Mouse (Mus musculus): ENCODE results near the gene Ece1.

The Ece1 gene

DNA sequence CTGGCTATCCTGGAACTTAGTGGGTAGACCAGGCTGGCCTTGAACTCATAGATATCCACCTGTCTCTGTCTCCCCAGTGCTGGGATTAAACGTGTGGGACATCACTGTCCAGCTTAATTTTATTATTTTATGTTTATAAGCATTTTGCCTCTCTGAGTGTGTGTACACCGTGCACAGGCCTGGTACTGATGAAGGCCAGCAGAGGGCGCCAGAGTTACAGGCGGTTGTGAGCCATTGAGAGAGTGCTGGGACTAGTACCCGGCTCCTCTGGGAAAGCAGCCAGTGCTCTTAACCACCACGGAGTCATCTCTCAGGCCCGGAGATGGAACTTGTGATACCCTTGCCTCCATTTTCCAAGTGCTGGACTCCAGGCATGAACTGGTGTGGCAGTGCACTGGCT, 4.9 kb upstream of the Ece1 start:
- no peak for DNase-seq

DNA sequence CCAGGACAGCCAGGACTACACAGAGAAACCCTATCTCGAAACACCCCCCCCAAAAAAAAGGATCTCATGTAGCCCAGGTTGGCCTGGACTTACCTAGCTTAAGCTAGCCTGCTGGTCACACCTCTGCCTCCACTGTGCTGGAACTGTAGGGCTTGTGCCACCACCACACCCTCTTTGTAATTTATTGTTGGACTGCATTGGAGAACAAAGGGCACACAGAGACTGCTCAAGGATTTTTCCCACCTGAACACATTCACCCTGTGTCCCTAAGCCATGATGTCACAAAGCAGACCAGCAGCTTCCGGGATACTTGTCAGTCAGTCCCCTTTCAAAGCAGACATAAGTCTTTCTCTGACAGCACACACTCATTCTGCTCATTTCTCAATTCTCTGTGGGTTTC, 3.7 kb upstream of the Ece1 start:
- no peak for DNase-seq

- DNase-seq = no peak
These were observed 501 bp upstream of the Ece1 start for GRCm38 (mm10) chr4:137861461-137862011.

- DNase-seq = peak; percentile 63
These were observed 641 bp downstream of the Ece1 start for GRCm38 (mm10) chr4:137862516-137863240.

DNA sequence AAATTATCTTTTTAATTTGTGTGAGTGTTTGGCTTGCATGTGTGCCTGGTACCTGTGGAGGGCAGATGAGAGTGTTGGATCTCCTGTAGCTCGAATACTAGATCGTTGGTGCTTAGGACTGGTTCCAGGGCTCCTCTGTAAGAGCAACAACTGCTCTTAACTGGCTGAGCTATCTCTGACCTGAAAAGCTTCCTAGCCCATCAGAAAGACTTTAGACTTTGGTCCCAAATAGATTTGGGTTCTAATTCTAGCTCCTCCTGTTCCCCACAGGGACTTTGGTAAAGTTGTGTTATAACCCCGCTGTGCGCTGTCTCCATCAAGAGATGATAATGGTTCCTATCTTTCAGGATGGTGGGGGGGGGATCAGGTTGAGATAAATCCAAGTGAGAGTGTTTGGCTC, 2.0 kb downstream of the Ece1 start:
- no peak for DNase-seq

DNA sequence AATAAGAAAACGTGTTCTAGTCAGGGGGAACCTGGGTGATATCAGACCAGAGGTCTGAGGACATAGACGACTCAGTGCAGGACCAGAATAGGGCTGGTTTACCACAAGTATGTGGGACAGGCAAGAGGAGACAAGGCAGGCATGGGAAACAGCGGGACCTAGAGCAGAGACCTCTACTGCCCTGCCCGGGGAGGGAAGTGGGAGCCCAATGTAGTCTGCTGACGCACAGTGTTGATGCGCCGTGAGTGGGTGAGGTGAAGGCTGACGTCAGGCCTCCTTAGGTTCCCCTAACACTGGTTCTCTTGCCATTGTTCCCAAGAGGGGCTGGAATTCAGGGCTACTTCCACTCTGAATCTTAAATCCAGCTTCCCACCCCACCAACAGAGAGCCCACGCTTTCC, 2.7 kb downstream of the Ece1 start:
- peak; percentile 56 for DNase-seq

- no peak for DNase-seq
These were observed 3.2 kb downstream of the Ece1 start for GRCm38 (mm10) chr4:137865221-137865641.

DNA sequence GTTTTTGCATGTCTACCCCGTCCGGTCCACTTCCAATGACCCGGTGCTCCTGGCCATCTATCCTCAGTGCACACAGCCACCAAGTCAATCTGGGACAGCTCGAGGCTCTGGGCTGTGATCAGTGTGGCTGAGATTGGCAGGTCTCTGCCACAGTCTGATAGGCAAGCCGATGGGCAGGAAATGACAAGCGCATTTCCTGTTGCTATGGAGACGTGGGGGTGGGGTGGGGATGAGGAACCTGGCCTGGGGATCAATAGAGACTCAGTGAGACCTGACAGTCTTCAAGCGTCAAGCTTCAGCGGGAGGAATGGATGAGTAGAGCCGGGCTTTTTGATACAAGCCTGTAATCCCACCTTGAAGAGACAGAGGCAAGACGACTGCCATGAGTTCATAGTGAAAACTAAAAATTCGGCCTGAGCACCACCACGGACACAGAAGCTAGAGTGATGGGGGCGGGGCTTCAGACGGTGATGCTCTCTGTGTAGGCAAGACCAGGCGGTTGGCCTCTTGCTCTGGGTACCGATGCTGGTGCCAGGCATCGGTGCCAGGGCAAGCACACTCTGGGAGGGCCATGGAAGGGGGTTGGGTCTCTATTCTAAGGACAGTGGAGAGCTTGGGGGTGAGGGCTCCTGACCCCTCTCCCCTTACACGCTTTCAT, 4.3 kb downstream of the Ece1 start:
- DNase-seq = peak; percentile 57

DNA sequence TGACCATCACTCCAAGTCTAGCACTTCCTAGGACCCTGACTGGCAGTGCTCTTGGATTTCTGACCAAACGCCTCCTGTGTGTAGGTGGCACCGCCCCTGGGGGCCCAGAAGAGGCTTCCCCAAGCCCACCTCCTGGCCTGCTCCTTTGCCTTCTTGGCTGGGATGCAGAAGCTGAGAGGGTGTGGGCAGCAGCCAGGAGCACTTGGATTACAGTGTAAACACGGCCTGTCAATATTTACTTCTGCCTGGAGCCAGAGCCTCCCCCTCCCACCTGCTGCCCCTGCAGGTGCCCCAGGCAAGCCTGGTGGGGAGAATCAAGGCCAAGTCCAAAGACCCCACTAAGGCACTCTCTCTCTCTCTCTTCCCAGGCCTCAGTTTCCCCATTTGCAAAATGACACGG, 5.2 kb downstream of the Ece1 start:
- DNase-seq = no peak

- no peak for DNase-seq
These were observed 5.7 kb downstream of the Ece1 start for GRCm38 (mm10) chr4:137867675-137868257.

- DNase-seq = peak; percentile 62
These were observed 7.7 kb downstream of the Ece1 start for GRCm38 (mm10) chr4:137869667-137870274.

DNA sequence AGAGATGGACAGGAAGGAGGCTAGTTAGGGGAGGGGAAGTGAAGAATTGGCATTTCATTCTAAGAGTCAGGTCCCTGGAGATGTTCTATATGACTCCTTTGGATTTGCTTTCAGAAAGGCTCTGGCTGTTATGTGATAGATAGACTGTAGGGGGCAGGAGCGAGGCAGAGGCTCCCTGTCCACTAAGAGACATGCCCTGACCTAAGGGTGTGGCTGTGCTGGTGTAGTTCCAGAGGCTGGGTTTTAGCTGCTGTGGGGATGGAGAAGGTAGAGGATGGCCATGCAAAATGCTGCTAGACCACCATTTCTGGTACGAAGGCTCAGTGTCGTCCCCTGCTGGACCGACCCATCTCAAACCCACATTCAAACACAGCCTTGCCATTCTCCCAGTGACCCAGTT, 8.9 kb downstream of the Ece1 start:
- no peak for DNase-seq

DNA sequence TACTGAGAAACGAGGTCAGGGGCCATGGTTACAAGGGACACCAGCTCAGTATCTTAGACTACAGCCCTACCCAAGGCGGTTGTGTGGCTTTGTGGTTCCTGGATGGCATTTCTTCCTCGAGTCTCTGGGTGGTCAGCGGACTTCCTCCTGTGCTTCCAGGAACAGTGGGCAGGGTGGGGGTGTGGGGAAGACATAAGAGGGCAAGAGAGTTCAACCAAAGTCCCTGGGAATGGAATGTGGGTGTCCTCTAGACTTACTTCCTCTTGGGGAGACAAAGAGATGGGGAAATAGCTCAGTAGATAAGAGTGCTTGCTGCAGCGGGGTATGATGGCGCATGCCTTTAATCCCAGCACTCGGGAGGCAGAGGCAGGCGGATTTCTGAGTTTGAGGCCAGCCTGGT, 9.4 kb downstream of the Ece1 start:
- DNase-seq = no peak

DNA sequence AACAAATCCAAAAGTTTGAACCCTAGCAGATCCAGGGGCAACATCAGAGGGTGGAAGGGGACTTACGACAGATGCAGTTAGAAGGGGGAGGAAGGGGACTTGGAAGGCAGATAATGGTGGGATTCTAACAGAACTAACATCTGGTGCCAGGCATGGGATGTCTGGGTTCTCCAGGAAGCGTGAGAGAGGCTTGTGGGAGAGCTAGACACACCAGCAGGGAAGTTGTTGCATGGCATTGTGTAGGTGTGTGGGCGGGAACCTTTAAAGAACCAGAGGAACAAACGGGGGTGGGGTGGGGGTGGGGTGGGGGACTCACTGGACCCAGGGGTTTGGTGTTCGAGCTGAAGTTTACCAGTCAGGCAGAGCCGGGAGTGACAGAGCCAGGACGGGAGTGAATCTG, 12.3 kb downstream of the Ece1 start:
- DNase-seq = no peak

DNA sequence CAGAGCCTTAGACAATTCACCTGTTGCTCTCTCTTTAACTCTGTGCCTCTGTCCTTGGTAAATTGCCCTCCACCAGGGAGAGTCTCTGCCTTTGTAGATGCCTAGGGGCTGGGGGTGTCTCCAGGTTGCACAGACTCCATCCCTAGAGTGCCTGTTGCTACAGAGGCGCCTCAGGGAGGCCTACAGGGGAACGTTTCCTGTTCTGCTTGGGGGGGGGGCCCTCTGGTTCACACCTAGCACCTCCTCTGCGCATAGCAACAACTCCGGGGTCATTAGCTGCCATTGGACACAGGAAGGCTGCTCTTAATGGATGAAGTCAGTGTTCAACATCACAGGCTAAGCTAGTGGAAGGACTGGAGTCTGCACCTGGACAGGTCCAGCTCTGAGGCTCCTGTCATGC, 12.8 kb downstream of the Ece1 start:
- no peak for DNase-seq

- DNase-seq = no peak
These were observed 13.5 kb downstream of the Ece1 start for GRCm38 (mm10) chr4:137875466-137876092.

- no peak for DNase-seq
These were observed 14.8 kb downstream of the Ece1 start for GRCm38 (mm10) chr4:137876834-137877233.

- no peak for DNase-seq
These were observed 15.4 kb downstream of the Ece1 start for GRCm38 (mm10) chr4:137877432-137877881.

DNA sequence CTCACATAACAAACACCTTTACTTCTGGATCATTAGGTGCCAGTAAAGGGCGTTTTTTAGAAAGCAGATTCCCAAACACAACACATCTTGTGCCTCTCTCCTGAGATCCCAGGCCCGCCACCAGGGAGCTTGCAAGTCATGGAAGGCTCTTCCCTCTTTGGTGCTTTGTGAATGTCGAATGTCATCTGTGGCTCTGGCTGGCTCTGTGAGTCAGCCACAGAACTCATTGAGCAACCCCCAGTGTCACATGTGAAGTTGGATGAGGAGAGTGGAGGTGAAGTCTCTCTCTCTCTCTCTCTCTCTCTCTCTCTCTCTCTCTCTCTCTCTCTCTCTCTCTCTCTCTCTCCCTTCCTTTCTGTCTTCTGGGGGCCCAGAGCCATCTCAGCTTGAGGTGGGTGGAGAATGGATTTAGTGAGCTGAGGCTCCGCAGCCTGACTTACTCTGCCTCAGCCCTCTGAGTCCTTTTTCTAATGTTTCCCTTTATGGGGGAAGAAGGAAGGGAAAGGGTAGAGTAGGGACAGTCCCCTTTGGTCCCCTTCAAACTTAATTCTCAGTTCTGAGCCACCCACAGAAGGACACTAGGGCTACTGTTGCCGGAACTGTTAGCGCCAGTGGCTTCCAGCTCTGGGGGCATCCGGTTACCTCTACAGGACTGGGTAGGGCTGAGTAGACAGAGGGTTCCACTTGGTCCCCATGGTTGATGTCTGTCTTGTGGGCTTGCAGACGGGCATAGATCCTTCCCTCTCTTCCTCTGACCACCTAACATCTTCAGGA, 17.5 kb downstream of the Ece1 start:
- no peak for DNase-seq

GRCm38 (mm10) chr4:137881445-137881844, 19.4 kb downstream of the Ece1 start:
- no peak for DNase-seq

DNA sequence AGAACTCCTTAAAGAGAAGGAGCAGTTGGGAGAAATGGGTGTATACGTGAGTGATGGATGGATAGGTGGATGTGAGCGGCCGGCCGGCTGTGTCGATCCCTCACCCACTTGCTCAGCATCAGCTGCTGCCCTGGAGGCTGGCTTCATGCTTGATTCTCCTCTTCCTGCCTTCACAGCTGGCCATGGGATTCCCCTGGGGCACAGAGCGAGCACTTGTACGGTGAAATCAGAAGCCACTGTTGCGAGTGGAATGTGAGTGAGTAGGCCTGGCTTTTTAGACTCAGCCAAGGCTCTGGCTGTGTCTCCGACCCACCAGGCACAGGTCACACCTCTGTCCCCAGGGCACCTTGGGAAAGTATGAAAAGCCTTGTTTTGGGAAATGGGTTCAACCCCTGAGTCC, 20.6 kb downstream of the Ece1 start:
- DNase-seq = no peak

DNA sequence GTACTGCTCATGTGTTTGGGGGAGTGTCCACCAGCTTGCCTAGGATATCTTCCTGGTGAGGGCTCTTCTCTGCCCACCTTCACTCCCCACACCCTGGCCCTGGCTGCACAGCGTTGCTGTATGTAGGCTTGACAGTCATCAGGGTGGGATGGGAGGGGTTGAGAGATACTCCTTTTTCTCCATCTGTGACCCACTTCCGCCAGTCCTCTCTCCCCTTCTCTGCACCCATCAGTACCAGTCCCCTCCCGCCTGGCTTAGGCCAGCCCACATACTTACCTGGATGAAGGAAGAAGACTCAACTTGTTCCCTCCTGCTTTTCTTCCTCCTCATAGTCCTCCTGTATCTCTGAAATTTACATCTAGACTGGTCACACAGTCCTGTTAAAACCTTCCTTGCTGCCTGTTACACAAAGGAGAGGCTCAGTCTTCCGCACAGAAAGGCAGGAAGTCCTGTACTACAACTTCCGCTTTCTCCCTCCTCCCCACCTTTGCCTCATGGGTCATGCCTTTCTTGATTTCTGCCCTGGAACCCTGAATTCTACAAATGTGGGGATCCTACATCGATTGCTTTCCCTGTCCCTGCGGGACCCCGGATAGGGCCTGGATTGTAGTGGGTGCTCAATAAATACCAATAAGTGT, 21.6 kb downstream of the Ece1 start:
- no peak for DNase-seq

Measured in cerebellum, adult 11-12 months (tissue).